Mouse (Mus musculus): ENCODE measurements around the gene Tmem128. TPM values are rescaled to one million over a fixed set of nuclear protein-coding genes. Genes with fewer than 3 reads are reported as not detected.

Gene Tmem128
- polyA plus RNA-seq (2012; rRNA removed), result 56.0 and 57.8 TPM in 2 replicates

GRCm38 (mm10) chr5:38260107-38260682 lies at the start of gene Tmem128:
TSS of gene Tmem128 (plus strand) at chr5:38260185.
- Histone ChIP-seq H3K4me1 (ENCODE audit: control insufficient read depth, insufficient read depth, low read length) (no peaks in the 10 kb centered on the region; the same call in none of the 2 replicates), H3K4me3 (replicated peaks; ENCODE audit: insufficient read depth, low read depth, low read length) (peak within 1 kb of the TSS; percentile 94), H3K27me3 (ENCODE audit: control insufficient read depth, insufficient read depth, low read length) (no peaks in the 10 kb centered on the region), H3K27ac (ENCODE audit: insufficient read depth, low read length) (peak within 1 kb of the TSS; percentile 73)
- DNase-seq, result peak; percentile 75 to 82
- under 1% methylated on average over 40 of the region's 40 CpGs for WGBS
- peak; percentile 95 for TF ChIP-seq POLR2A (IDR thresholded peaks at IDR 0.05; ENCODE audit: borderline replicate concordance, insufficient read depth, low read length)
- no peak for TF ChIP-seq CTCF (IDR thresholded peaks at IDR 0.05; ENCODE audit: borderline replicate concordance, insufficient read depth, low read depth, low read length)

GRCm38 (mm10) chr5:38211691-38212090 lies 48.3 kb upstream of the Tmem128 start:
- WGBS, result 69% methylated on average over 8 of the region's 8 CpGs
- no peak for DNase-seq

GRCm38 (mm10) chr5:38213009-38213408 lies 47.0 kb upstream of the Tmem128 start:
- Histone ChIP-seq H3K27me3 (ENCODE audit: control insufficient read depth, insufficient read depth, low read length) (no peaks in the 10 kb centered on the region), H3K4me3 (replicated peaks; ENCODE audit: insufficient read depth, low read depth, low read length) (no peak overlapping the region), H3K27ac (ENCODE audit: insufficient read depth, low read length) (no peak overlapping the region), H3K4me1 (ENCODE audit: control insufficient read depth, insufficient read depth, low read length) (peaks cover 3% of the 10 kb centered on the region)
- DNase-seq, result no peak
- TF ChIP-seq CTCF (IDR thresholded peaks at IDR 0.05; ENCODE audit: borderline replicate concordance, insufficient read depth, low read depth, low read length) (no peak), POLR2A (IDR thresholded peaks at IDR 0.05; ENCODE audit: borderline replicate concordance, insufficient read depth, low read length) (no peak)
- 82% methylated on average over 6 of the region's 6 CpGs for WGBS

More at GRCm38 (mm10) chr5:38211691-38212090, 48.3 kb upstream of the Tmem128 start:
- no peak overlapping the region for H3K27ac ChIP-seq (ENCODE audit: insufficient read depth, low read length)
- TF ChIP-seq POLR2A (IDR thresholded peaks at IDR 0.05; ENCODE audit: borderline replicate concordance, insufficient read depth, low read length), result no peak
- no peak for TF ChIP-seq CTCF (IDR thresholded peaks at IDR 0.05; ENCODE audit: borderline replicate concordance, insufficient read depth, low read depth, low read length)
- H3K4me1 ChIP-seq (ENCODE audit: control insufficient read depth, insufficient read depth, low read length), result no peaks in the 10 kb centered on the region
- no peaks in the 10 kb centered on the region for H3K27me3 ChIP-seq (ENCODE audit: control insufficient read depth, insufficient read depth, low read length)
- no peak overlapping the region for H3K4me3 ChIP-seq (replicated peaks; ENCODE audit: insufficient read depth, low read depth, low read length)

GRCm38 (mm10) chr5:38219771-38220307 lies 40.1 kb upstream of the Tmem128 start:
- no peak for DNase-seq
- Histone ChIP-seq H3K27ac (ENCODE audit: insufficient read depth, low read length) (peak overlapping the region; percentile 29; the same call in 1 of the 2 replicates), H3K4me1 (ENCODE audit: control insufficient read depth, insufficient read depth, low read length) (peaks cover 3% of the 10 kb centered on the region), H3K27me3 (ENCODE audit: control insufficient read depth, insufficient read depth, low read length) (no peaks in the 10 kb centered on the region), H3K4me3 (replicated peaks; ENCODE audit: insufficient read depth, low read depth, low read length) (peak overlapping the region; percentile 57)
- 1% methylated on average over 35 of the region's 35 CpGs for WGBS
- TF ChIP-seq CTCF (IDR thresholded peaks at IDR 0.05; ENCODE audit: borderline replicate concordance, insufficient read depth, low read depth, low read length), result no peak

GRCm38 (mm10) chr5:38220328-38220912 lies 39.6 kb upstream of the Tmem128 start, which contains the start of the genes Zbtb49 and Lyar:
TSS of gene Zbtb49 (minus strand) at chr5:38220457.
TSS of gene Lyar (plus strand) at chr5:38220470.
- Histone ChIP-seq H3K27ac (ENCODE audit: insufficient read depth, low read length) (peak within 1 kb of the TSS; percentile 29; the same call in 1 of the 2 replicates), H3K27me3 (ENCODE audit: control insufficient read depth, insufficient read depth, low read length) (no peaks in the 10 kb centered on the region), H3K4me3 (replicated peaks; ENCODE audit: insufficient read depth, low read depth, low read length) (peak within 1 kb of the TSS; percentile 57), H3K4me1 (ENCODE audit: control insufficient read depth, insufficient read depth, low read length) (peaks cover 3% of the 10 kb centered on the region)
- WGBS, result under 1% methylated on average over 55 of the region's 55 CpGs
- peak; percentile 92 to 97 for DNase-seq
- TF ChIP-seq POLR2A (IDR thresholded peaks at IDR 0.05; ENCODE audit: borderline replicate concordance, insufficient read depth, low read length) (no peak; the same call in none of the 2 replicates), CTCF (IDR thresholded peaks at IDR 0.05; ENCODE audit: borderline replicate concordance, insufficient read depth, low read depth, low read length) (no peak)

GRCm38 (mm10) chr5:38235422-38235821 lies 24.6 kb upstream of the Tmem128 start:
- WGBS, result 72% methylated on average over 4 of the region's 4 CpGs
- TF ChIP-seq CTCF (IDR thresholded peaks at IDR 0.05; ENCODE audit: borderline replicate concordance, insufficient read depth, low read depth, low read length), result peak; percentile 68
- TF ChIP-seq POLR2A (IDR thresholded peaks at IDR 0.05; ENCODE audit: borderline replicate concordance, insufficient read depth, low read length), result no peak
- Histone ChIP-seq H3K4me3 (replicated peaks; ENCODE audit: insufficient read depth, low read depth, low read length) (no peak overlapping the region), H3K27me3 (ENCODE audit: control insufficient read depth, insufficient read depth, low read length) (no peaks in the 10 kb centered on the region), H3K4me1 (ENCODE audit: control insufficient read depth, insufficient read depth, low read length) (no peaks in the 10 kb centered on the region), H3K27ac (ENCODE audit: insufficient read depth, low read length) (no peak overlapping the region)
- DNase-seq, result peak in 1 of 2 experiments; percentile 43

GRCm38 (mm10) chr5:38236627-38237026 lies 23.4 kb upstream of the Tmem128 start:
- H3K4me1 ChIP-seq (ENCODE audit: control insufficient read depth, insufficient read depth, low read length), result peaks cover 4% of the 10 kb centered on the region; the same call in 1 of the 2 replicates
- no peak overlapping the region for H3K27ac ChIP-seq (ENCODE audit: insufficient read depth, low read length)
- DNase-seq, result no peak
- TF ChIP-seq POLR2A (IDR thresholded peaks at IDR 0.05; ENCODE audit: borderline replicate concordance, insufficient read depth, low read length), result no peak
- no peak for TF ChIP-seq CTCF (IDR thresholded peaks at IDR 0.05; ENCODE audit: borderline replicate concordance, insufficient read depth, low read depth, low read length)
- H3K27me3 ChIP-seq (ENCODE audit: control insufficient read depth, insufficient read depth, low read length), result no peaks in the 10 kb centered on the region
- H3K4me3 ChIP-seq (replicated peaks; ENCODE audit: insufficient read depth, low read depth, low read length), result no peak overlapping the region
- WGBS, result 89% methylated on average over 2 of the region's 2 CpGs
